ENCODE assay signal across 8 mouse cellular contexts in the genomic region with DNA sequence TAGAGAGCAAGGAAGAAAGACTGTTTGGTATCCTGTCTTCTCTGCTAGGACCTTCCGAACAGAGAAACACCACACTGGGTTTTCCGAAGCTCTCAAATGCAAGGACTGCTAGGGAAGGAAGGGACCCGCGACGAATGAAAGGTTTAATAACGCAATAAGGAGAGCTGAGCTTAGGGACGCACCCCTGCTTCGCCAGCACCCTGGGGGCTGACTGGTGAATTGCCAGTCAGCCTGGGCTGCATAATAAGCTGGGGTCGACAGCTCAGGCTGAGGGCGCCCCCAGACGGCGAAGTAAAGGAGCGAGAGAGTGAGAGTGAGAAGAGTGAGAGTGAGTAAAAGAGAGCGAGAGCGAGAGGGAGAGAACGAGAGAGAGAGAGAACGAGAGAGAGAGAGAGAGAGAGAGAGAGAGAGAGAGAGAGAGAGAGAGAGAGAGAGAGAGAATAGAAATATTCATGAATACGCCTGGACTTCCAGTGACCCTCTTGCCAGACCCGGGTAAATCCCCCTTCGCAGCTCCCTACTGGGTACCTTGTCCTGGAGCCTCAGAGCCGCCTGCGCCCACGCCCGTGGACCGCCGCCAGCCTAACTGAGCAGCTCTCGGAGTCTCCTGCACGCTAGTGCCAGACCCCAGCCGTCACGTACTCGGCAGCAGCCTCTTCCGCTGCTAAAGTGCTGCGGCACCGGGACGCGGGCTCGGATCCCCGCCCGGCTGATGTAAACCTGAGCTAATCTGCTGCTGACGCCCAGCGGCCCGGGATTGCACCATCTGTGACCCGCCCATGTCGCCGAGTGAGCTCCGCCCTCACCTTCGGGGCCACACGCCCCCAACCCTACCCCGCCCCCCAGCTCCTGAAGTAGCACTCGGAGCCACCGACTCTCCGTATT. TPM values are rescaled to one million over a fixed set of nuclear protein-coding genes. Genes with fewer than 3 reads are reported as not detected.
DNase-seq lines count a peak whose midpoint lies in the region; ATAC-seq and TF ChIP-seq lines count a peak whose summit lies in the region.

TSS of gene Trib3 (minus strand) at position 704 of the 885 bp plus-strand sequence.

- peak within 1 kb of the TSS; percentile 77 for H3K9ac ChIP-seq in heart, embryonic 13.5 days
- H3K9ac ChIP-seq in kidney, postnatal 0 days (ENCODE audit: low read depth, low read length): peak within 1 kb of the TSS; percentile 54; the same call in 1 of the 2 replicates
- peak within 1 kb of the TSS; percentile 80 for H3K9ac ChIP-seq in liver, postnatal 0 days (replicated peaks)
- H3K9ac ChIP-seq in neural tube, embryonic 13.5 days: peak within 1 kb of the TSS; percentile 71

- no peaks in the 10 kb centered on the region for H3K9me3 ChIP-seq in erythroblast, embryonic 14.5 days (ENCODE audit: control insufficient read depth, low read length)
- no peaks in the 10 kb centered on the region for H3K9me3 ChIP-seq in heart, embryonic 13.5 days
- H3K9me3 ChIP-seq in kidney, postnatal 0 days (replicated peaks; ENCODE audit: low read length): no peaks in the 10 kb centered on the region
- no peaks in the 10 kb centered on the region for H3K9me3 ChIP-seq in liver, postnatal 0 days (ENCODE audit: low read length)
- no peaks in the 10 kb centered on the region for H3K9me3 ChIP-seq in neural tube, embryonic 13.5 days

- peak within 1 kb of the TSS; percentile 81 for H3K4me2 ChIP-seq in heart, embryonic 13.5 days
- H3K4me2 ChIP-seq in kidney, postnatal 0 days (ENCODE audit: low read length): peak within 1 kb of the TSS; percentile 89
- H3K4me2 ChIP-seq in liver, postnatal 0 days (ENCODE audit: low read depth, low read length): peak within 1 kb of the TSS; percentile 98
- H3K4me2 ChIP-seq in neural tube, embryonic 13.5 days: peak within 1 kb of the TSS; percentile 84

- H3K4me1 ChIP-seq in erythroblast, embryonic 14.5 days (ENCODE audit: control insufficient read depth): peaks cover 57% of the 10 kb centered on the region
- H3K4me1 ChIP-seq in heart, embryonic 13.5 days: peaks cover 34% of the 10 kb centered on the region
- no peaks in the 10 kb centered on the region for H3K4me1 ChIP-seq in kidney, postnatal 0 days (replicated peaks; ENCODE audit: insufficient read depth, low read length)
- H3K4me1 ChIP-seq in liver, postnatal 0 days (ENCODE audit: insufficient read depth): peaks cover 22% of the 10 kb centered on the region
- H3K4me1 ChIP-seq in neural tube, embryonic 13.5 days (replicated peaks): peaks cover 20% of the 10 kb centered on the region

- WGBS in heart, embryonic 13.5 days: under 1% methylated on average over 52 of the region's 52 CpGs
- WGBS in kidney, postnatal 0 days: under 1% methylated on average over 52 of the region's 52 CpGs
- WGBS in liver, postnatal 0 days (ENCODE audit: insufficient replicate concordance): under 1% methylated on average over 52 of the region's 52 CpGs
- WGBS in neural tube, embryonic 13.5 days: under 1% methylated on average over 50 of the region's 52 CpGs

- peak within 1 kb of the TSS; percentile 55 for H3K27ac ChIP-seq in heart, embryonic 13.5 days (replicated peaks)
- H3K27ac ChIP-seq in kidney, postnatal 0 days: no peak within 1 kb of the TSS
- H3K27ac ChIP-seq in liver, postnatal 0 days (ENCODE audit: low read depth): peak within 1 kb of the TSS; percentile 88
- peak within 1 kb of the TSS; percentile 56; the same call in 1 of the 2 replicates for H3K27ac ChIP-seq in neural tube, embryonic 13.5 days (replicated peaks)

- H3K36me3 ChIP-seq in erythroblast, embryonic 14.5 days (ENCODE audit: control insufficient read depth): no peaks in the 10 kb centered on the region
- no peaks in the 10 kb centered on the region for H3K36me3 ChIP-seq in heart, embryonic 13.5 days
- H3K36me3 ChIP-seq in kidney, postnatal 0 days (ENCODE audit: insufficient read depth, low read length): no peaks in the 10 kb centered on the region
- no peaks in the 10 kb centered on the region; the same call in 1 of the 2 replicates for H3K36me3 ChIP-seq in liver, postnatal 0 days (replicated peaks; ENCODE audit: insufficient read depth, low read length)
- H3K36me3 ChIP-seq in neural tube, embryonic 13.5 days: no peaks in the 10 kb centered on the region

- TF ChIP-seq EP300 in liver, postnatal 0 days (IDR thresholded peaks at IDR 0.05; ENCODE audit: low read depth): no peak; the same call in 1 of the 2 replicates

- peak; percentile 87 for DNase-seq in brain, adult 2 months (ENCODE audit: low read depth, low spot score)
- DNase-seq in kidney, postnatal 0 days (ENCODE audit: low spot score): peak; percentile 86
- DNase-seq in liver, postnatal 0 days: peak; percentile 89
- DNase-seq in telencephalon, adult 2 months (ENCODE audit: low read depth, low spot score): peak; percentile 28

- ATAC-seq in CD4-positive, CD25-positive, alpha-beta regulatory T cell, adult 4 months: peak; percentile 88
- peak; percentile 82 for ATAC-seq in heart, embryonic 13.5 days (ENCODE audit: extremely low read depth, insufficient number of reproducible peaks, low FRiP score, low TSS enrichment)
- ATAC-seq in kidney, postnatal 0 days (replicated peaks; ENCODE audit: low FRiP score, low read depth): peak; percentile 86
- ATAC-seq in liver, postnatal 0 days: peak; percentile 91
- peak; percentile 89 for ATAC-seq in neural tube, embryonic 13.5 days (ENCODE audit: low read depth)

- peaks cover 19% of the 10 kb centered on the region for H3K27me3 ChIP-seq in erythroblast, embryonic 14.5 days (ENCODE audit: control insufficient read depth)
- H3K27me3 ChIP-seq in heart, embryonic 13.5 days (replicated peaks): no peaks in the 10 kb centered on the region
- no peaks in the 10 kb centered on the region for H3K27me3 ChIP-seq in kidney, postnatal 0 days (ENCODE audit: insufficient read depth, low read length)
- H3K27me3 ChIP-seq in liver, postnatal 0 days (ENCODE audit: insufficient read depth, low read length): no peaks in the 10 kb centered on the region
- H3K27me3 ChIP-seq in neural tube, embryonic 13.5 days: peaks cover 15% of the 10 kb centered on the region

- peak; percentile 74 for TF ChIP-seq CTCF in kidney, postnatal 0 days (IDR thresholded peaks at IDR 0.05; ENCODE audit: low read depth)
- TF ChIP-seq CTCF in liver, postnatal 0 days (IDR thresholded peaks at IDR 0.05; ENCODE audit: low read depth): peak; percentile 87

- H3K4me3 ChIP-seq in erythroblast, embryonic 14.5 days (replicated peaks): peak within 1 kb of the TSS; percentile 71
- peak within 1 kb of the TSS; percentile 64 for H3K4me3 ChIP-seq in heart, embryonic 13.5 days
- peak within 1 kb of the TSS; percentile 35 for H3K4me3 ChIP-seq in kidney, postnatal 0 days (replicated peaks; ENCODE audit: low read depth, low read length)
- H3K4me3 ChIP-seq in liver, postnatal 0 days (ENCODE audit: low read depth, low read length): peak within 1 kb of the TSS; percentile 63
- peak within 1 kb of the TSS; percentile 51 for H3K4me3 ChIP-seq in neural tube, embryonic 13.5 days

RNA-seq across cellular contexts. Expression of gene Trib3, which starts in this region (rescaled TPM):
- polyA plus RNA-seq in CD4-positive, CD25-positive, alpha-beta regulatory T cell, adult 4 months (2017; shearing (Covaris generic)): 1 to 10 TPM; 2.4 to 5.1 TPM
- 1.3 TPM in 2 replicates for polyA plus RNA-seq in erythroblast, embryonic 14.5 days (2012)
- 4.5 and 6.5 TPM in 2 replicates for polyA plus RNA-seq in heart, embryonic 13.5 days (2015; fragmentation: Nextera tagmentation; extraction: Ambion mirVana)
- 0.79 and 1.1 TPM in 2 replicates for polyA plus RNA-seq in kidney, postnatal 0 days (2015; fragmentation: Nextera tagmentation; extraction: Ambion mirVana)
- 4.1 and 5.5 TPM in 2 replicates for polyA plus RNA-seq in liver, postnatal 0 days (2015; fragmentation: Nextera tagmentation; extraction: Ambion mirVana)
- 1.1 and 2.1 TPM in 2 replicates for polyA plus RNA-seq in neural tube, embryonic 13.5 days (2015; fragmentation: Nextera tagmentation; extraction: Ambion mirVana)

Comparison
In these comparisons a context has a peak if more than half of its experiments do, and no peak if none do; other contexts are left out.
1. DNase-seq: peak in every context shown above with its lines; median percentile 89 in liver, postnatal 0 days; 87 in brain, adult 2 months; 86 in kidney, postnatal 0 days; 28 in telencephalon, adult 2 months.